ENCODE assay signal across 12 mouse cellular contexts in the genomic region with DNA sequence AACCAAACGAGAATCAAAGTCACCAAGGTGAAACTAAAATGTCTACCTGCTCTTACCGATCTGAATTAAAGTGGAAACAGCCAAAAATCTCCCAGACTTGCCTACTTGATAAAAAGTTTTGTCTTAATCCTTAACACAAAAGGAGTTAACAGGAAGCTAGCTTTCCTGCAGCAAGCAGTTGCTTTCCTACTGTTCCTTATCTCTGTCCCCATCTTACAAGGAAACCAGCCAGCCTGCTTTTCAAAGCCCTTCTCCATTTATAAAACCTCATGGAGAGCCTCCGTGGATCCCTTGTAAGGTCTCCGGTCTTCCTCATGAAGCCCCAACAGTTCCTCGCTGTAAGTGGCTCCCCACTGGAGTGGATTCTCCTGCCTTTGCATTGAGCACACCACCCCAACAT.
"Had no signal": no experiment of that assay in that cellular context is flagged by ENCODE, and none has a peak within 500 bp of the region (broad histone marks: within the 10 kb centered on the region; RNA-seq: fewer than 3 reads in every experiment).

No protein-coding gene starts in this region.

- H3K4me3 ChIP-seq: limb, embryonic 13.5 days; midbrain, embryonic 12.5 days; stomach, embryonic 15.5 days had no signal

- H3K4me2 ChIP-seq: limb, embryonic 13.5 days; midbrain, embryonic 12.5 days; stomach, embryonic 15.5 days had no signal

- H3K27ac ChIP-seq: limb, embryonic 13.5 days; liver, embryonic 14.5 days; midbrain, embryonic 12.5 days; stomach, embryonic 15.5 days had no signal

- DNase-seq: kidney, adult 11 months; kidney, postnatal 10 days; left cerebral cortex, postnatal 4 days; lung, adult 18-20 months; lung, postnatal 10 days; right cerebral cortex, postnatal 14 days; thymus, postnatal 4 days had no signal

- H3K4me1 ChIP-seq: midbrain, embryonic 12.5 days; stomach, embryonic 15.5 days had no signal

- H3K9ac ChIP-seq: limb, embryonic 13.5 days; liver, embryonic 14.5 days; midbrain, embryonic 12.5 days; stomach, embryonic 15.5 days had no signal

- ATAC-seq: midbrain, embryonic 16.5 days had no signal

- H3K9me3 ChIP-seq: limb, embryonic 13.5 days; midbrain, embryonic 12.5 days; stomach, embryonic 15.5 days had no signal

- H3K27me3 ChIP-seq: limb, embryonic 13.5 days; midbrain, embryonic 12.5 days; stomach, embryonic 15.5 days had no signal
